Mouse (Mus musculus): ENCODE data around the gene Cbx2.

Gene Cbx2

DNA sequence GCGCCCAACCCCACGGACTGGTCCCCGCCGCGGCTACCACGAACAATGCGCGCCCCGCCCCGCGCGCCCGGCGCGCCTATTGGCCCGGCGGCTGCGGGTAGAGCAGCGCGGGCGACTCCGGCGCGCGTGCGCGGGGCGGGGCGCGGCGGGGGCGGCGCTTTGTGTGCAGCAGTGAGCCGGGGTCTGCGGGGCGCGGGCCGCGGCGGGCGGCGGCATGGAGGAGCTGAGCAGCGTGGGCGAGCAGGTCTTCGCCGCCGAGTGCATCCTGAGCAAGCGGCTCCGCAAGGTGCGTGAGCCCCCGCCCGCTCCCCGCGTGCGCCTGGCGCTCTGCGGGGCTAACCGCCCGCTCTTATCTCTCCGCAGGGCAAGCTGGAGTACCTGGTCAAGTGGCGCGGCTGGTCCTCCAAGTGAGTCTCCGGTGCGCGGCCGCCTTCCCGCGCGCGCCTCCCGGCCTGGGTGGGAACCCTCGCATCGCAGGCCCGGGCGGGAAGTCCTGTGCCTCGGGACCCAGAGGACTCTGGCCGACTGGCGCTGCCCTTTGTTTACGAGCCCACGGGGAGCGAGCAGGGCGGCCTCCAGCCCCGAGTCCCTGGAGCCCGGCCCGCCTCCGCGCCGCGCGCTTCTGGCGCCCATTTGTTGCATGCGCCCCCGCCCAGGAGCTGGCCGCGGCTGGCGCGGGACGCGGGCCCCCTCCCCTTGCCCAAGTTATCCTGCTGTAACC lies at the start of gene Cbx2:
TSS of gene Cbx2 (plus strand) at position 68 of the 721 bp plus-strand sequence.
- DNase-seq (ENCODE audit: inconsistent ontology term), result peak; percentile 94

DNA sequence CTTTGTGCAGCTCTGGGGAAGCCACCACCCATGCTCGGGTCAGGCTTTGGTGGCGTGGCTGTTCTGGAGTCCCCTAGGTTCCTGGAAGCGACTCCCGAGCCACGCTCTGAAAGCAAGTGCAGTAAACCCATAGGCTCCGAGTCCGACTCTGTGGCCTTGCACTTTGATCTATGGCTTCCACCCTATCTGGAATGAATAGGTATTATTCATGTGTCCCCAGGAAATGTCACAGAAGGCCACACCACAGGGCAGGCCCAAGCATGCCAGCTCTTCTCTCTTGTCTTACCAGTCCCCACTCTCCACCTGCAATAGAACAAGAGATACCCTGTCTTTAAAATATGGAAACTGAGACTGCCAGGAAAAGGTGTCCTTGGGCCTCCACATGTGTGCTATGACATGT lies 48.4 kb upstream of the Cbx2 start:
- no peak for DNase-seq (ENCODE audit: inconsistent ontology term)

GRCm38 (mm10) chr11:118975427-118975826 lies 47.3 kb upstream of the Cbx2 start:
- DNase-seq (ENCODE audit: inconsistent ontology term), result peak; percentile 72

- peak; percentile 16 for DNase-seq (ENCODE audit: inconsistent ontology term)
These were observed 46.8 kb upstream of the Cbx2 start for GRCm38 (mm10) chr11:118975917-118976316.

DNA sequence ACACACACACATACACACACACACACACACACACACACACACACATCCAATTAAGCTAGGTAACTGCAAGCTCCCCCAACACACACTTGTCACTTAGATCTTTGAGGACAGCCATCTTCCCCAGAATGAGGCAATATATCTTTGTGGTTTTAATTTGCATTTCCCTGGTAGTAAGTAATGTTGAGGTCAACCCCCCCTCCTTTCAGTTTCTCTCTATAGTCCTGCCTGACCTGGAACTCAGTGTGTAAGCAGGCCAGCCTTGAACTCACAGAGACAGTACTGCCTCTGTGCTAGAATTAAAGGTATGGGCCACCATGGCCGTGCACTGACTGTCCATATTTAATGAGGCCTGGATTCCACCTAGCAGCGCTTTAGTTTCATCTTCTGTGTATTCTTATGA lies 42.4 kb upstream of the Cbx2 start:
- DNase-seq (ENCODE audit: inconsistent ontology term), result no peak

GRCm38 (mm10) chr11:118981012-118981776 lies 41.6 kb upstream of the Cbx2 start:
- no peak for DNase-seq (ENCODE audit: inconsistent ontology term)

- DNase-seq (ENCODE audit: inconsistent ontology term), result no peak
These were observed 40.1 kb upstream of the Cbx2 start for GRCm38 (mm10) chr11:118982593-118983113.

DNA sequence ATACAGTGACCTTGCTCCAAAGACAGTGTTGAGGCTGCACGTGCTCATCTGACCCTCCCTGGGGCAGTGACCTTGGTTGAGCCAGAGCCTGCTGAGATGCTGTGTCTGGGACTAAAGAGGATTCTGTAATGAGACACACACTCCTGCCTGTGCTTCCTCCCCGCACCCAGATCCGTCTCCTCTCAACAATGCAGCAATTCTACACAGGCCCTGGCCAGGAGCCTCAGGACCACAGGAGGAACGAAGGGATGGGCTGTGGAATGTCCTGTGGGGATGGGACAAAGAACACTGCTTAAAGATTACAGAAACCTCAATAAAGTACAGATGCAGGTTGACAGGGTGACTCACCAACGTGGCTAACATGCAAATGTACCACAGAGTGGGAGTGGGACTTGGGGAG lies 37.2 kb upstream of the Cbx2 start:
- DNase-seq (ENCODE audit: inconsistent ontology term), result peak; percentile 63

- no peak for DNase-seq (ENCODE audit: inconsistent ontology term)
These were observed 34.8 kb upstream of the Cbx2 start, which contains the start of gene Enpp7 for GRCm38 (mm10) chr11:118987999-118988398. Gene Enpp7, plus strand, starts transcription at chr11:118988188.

GRCm38 (mm10) chr11:118992781-118993180 lies 30.0 kb upstream of the Cbx2 start:
- DNase-seq (ENCODE audit: inconsistent ontology term), result no peak

GRCm38 (mm10) chr11:118995448-118995847 lies 27.3 kb upstream of the Cbx2 start:
- DNase-seq (ENCODE audit: inconsistent ontology term), result no peak

DNA sequence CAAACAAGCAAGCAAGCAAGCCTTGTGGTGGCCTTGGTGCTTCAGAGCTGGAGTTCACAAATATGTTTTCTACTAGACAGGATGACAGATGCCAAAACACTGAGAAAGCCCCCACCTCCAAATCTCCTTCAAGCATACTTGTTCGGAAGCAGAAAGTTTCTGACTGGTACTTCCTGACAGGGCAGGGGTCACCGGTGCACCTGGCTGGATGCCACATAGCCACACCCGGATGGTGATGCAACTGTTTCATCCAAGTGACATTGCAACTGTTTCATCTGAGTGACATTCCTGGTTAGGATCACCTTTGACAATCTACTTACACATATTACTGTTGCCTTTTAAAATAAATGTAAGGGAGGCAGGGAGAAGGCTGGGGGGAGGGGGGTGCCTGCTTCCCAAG lies 25.6 kb upstream of the Cbx2 start:
- no peak for DNase-seq (ENCODE audit: inconsistent ontology term)

- peak; percentile 81 for DNase-seq (ENCODE audit: inconsistent ontology term)
These were observed 24.1 kb upstream of the Cbx2 start for GRCm38 (mm10) chr11:118998540-118999265.

DNA sequence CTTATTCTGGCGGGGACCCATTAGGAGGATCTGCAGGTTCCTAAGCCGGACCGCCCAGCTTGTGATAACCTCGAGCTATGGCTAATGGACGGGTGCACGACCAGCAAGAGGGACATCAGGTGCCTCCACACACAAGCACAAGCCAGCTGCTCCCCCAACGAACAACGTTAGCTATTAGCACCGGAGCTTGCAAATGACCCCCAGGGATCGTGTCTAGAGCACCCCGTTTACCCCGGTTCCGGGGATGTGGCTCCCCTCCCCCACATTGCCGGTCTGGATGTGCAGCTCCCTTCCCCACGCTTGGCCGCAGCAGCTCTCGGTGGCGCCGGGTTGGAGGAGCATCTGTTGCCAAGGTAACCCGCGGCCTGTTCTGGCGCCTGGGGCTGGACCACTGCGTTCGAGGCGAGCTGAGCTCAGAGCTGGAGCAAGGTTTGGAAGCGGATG lies 23.4 kb upstream of the Cbx2 start:
- DNase-seq (ENCODE audit: inconsistent ontology term), result peak; percentile 14

- DNase-seq (ENCODE audit: inconsistent ontology term), result no peak
These were observed 21.9 kb upstream of the Cbx2 start for GRCm38 (mm10) chr11:119000877-119001276.

- no peak for DNase-seq (ENCODE audit: inconsistent ontology term)
These were observed 21.2 kb upstream of the Cbx2 start for GRCm38 (mm10) chr11:119001493-119002128.

- no peak for DNase-seq (ENCODE audit: inconsistent ontology term)
These were observed 17.1 kb upstream of the Cbx2 start for GRCm38 (mm10) chr11:119005547-119006275.

DNA sequence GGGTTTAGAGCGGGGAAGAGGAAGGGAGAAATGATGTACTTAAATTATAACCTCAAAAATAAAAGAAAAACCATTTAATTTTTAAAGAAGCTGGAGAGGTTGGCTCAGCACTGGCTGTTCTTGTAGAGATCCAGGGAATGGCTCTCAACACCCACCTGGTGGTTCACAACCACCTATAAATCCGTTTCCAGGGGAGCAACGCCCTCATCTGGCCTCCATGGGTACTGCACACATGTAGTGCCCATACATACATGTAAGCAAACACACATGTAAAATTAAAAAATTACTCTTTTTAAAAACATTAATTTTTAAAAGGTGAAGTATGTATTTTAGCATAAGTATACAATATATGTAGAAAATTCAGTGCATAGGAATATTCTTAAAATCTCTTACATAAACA lies 16.3 kb upstream of the Cbx2 start:
- DNase-seq (ENCODE audit: inconsistent ontology term), result no peak

GRCm38 (mm10) chr11:119007461-119008456 lies 15.0 kb upstream of the Cbx2 start:
- no peak for DNase-seq (ENCODE audit: inconsistent ontology term)

- DNase-seq (ENCODE audit: inconsistent ontology term), result no peak
These were observed 8.3 kb upstream of the Cbx2 start for GRCm38 (mm10) chr11:119014455-119014854.

All from Muller cell, postnatal 12 days (primary cell).